Mouse (Mus musculus): ENCODE measurements around the gene Vmn1r1.

The Vmn1r1 gene

DNA sequence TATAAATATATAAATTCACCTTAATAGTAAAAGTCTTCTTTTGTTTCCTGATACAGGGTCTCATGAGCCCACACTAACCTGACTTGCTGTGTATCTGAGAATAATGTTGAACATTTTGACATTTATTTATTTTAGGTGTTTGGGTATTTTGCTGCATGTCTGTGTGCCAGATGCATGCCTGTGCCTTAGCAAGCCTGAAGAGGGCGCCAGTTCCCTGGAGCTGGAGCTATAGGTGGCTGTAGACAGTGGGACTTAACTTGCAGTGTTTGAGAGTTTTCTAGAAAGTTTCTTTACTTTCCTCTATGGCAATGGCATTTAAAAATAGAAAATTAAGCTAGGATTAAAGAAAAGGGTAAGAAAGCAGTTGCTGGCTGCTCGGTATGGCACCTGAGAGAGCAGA is 33.5 kb downstream of the Vmn1r1 start:
- no peak for DNase-seq

DNA sequence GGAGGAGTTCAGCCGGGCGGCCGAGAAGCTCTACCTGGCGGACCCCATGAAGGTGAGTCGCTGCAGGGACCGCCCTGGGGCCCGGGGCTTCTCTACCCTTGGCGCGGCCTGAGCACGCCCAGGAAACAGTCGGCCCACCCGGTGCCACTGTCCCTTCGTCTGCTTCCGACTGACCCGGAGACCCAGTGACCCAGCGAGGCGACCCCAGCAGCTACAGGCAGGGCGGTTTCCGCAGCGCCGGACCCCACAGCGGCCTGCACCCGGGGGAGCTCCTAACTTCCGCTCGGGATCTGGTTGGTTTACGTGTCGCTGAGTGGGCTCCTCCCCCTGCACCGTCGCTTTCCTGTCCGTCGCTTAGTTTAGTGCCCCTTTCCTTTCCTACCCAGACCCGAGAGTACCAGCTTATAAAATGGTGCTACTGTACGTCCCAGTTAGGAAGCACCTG is 39.3 kb downstream of the Vmn1r1 start:
- DNase-seq = peak; percentile 84

GRCm38 (mm10) chr1:182124506-182124905 is 39.8 kb downstream of the Vmn1r1 start, which contains the start of gene Srp9:
TSS of gene Srp9 (plus strand) at chr1:182124737.
- peak; percentile 98 for DNase-seq

GRCm38 (mm10) chr1:182122413-182122812 is 41.9 kb downstream of the Vmn1r1 start:
- no peak for DNase-seq

- DNase-seq = no peak
Measured at GRCm38 (mm10) chr1:182115651-182116408, 48.5 kb downstream of the Vmn1r1 start.

GRCm38 (mm10) chr1:182115197-182115596 is 49.1 kb downstream of the Vmn1r1 start:
- DNase-seq = no peak

DNA sequence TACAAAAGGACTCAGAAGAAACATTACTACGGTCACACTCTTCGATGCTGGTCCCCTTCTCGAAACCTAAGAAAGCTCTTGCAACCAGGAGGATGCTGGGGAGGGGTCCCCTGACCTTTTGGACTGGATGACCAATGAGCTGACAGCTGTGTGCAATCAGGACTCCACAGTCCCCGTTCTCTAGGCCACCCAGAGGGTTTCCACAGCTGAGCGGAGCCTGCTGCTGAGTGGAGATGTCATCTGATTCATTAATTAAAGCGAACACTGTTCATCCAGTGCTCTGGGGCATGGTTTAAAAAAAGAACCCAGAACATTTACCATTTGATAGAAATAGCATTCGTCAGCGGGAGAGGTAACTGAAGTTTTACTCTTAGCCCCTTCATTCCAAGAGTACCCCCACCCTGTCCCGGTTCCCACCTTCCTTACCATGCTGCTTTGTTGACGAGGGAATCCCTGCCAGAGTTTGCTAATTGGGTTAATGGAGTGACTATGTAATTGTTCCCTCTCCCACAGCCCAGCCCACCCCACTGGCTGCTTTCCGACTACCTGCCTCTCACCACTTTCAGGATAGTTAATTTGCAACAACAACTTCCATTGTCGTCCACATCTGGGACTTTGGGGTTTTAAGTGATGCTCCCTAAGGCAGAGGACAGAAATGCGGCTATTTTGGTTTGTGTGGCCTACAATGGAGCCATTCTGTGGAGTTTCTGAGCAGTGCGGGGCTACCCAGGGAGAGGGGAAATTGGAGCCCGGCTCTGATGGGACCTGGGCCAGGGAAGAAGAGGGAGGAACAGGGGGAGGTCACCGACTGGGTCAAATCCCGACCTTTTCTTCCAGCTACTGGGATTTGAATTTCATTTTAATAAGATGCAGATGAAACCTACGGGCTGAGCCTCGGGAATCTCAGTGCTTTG is 50.4 kb downstream of the Vmn1r1 start:
- no peak for DNase-seq

DNA sequence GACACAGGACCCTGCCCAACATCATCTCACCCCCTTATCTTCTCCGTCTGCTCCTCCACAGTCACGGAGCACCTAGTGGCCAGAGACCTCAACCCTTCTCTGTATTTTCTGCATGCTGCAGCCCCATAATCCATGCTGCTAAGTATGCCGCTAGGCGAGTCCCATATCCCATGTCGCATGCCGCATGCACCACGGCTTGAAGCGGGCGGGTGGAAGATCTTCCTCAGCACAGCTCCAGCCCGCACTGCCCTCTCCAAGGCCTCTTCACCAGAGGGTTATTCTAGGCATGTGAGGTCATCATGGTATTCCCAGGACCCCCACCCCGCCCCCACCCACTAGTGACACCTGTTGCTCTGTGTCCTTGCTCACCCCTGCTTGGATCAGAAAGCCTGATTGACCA is 51.2 kb downstream of the Vmn1r1 start:
- no peak for DNase-seq

DNA sequence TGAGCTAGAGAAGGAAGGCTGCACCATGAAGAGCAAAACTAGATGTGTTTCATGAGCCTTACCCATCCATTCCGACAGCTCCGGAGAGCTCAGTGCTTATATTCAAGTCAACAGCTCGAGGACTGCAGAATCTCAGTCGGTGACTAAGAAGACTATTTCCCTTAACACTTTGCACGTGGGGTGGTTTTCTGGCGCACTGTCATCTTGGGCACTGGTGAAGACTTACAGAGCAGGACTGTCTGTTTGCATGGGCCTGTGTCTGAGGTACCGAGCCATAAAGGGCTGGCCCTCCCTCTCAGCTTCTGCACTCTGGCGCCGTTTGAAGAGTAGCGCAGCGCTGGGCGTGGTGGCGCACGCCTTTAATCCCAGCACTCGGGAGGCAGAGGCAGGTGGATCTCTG is 51.9 kb downstream of the Vmn1r1 start:
- no peak for DNase-seq

GRCm38 (mm10) chr1:182111386-182112317 is 52.6 kb downstream of the Vmn1r1 start:
- DNase-seq = no peak

GRCm38 (mm10) chr1:182110708-182111385 is 53.4 kb downstream of the Vmn1r1 start:
- no peak for DNase-seq

DNA sequence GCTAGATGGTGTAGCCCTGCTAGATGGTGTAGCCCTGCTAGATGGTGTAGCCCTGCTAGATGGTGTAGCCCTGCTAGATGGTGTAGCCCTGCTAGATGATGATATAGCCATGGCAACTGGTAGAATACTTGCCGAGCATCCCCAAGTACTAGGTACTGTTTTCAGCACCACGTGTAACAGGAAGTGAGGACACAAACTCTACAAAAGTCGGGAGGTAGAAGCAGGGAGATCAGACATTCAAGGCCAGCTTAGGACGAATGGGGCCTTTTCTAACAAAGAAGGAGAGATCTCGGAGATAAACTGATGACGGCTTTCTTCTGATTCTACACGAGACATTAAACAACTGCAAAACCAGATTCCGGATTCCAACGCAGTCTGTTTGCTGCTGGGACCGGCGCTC is 54.1 kb downstream of the Vmn1r1 start:
- DNase-seq = no peak

- DNase-seq = no peak
Measured at GRCm38 (mm10) chr1:182108397-182109099, 55.7 kb downstream of the Vmn1r1 start.

DNA sequence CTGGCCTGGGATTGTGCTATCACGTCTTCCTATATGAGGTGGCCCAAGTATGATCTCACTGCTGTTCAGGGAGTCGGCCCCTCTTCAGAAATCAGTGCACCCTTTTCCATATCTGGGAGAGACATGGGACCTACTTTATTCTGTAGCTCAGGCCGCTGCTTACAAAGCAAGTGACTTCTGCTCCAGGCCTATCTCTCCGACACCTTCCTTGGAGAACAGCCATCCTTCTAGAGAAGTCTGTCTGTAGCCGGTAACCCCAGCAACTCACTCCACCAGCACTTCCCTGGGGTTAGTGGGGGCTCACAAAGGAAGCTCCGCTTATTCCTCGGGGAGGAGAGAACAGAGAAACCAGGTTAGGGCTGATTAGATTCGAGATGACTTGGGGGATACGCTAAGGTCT is 57.0 kb downstream of the Vmn1r1 start:
- DNase-seq = no peak

DNA sequence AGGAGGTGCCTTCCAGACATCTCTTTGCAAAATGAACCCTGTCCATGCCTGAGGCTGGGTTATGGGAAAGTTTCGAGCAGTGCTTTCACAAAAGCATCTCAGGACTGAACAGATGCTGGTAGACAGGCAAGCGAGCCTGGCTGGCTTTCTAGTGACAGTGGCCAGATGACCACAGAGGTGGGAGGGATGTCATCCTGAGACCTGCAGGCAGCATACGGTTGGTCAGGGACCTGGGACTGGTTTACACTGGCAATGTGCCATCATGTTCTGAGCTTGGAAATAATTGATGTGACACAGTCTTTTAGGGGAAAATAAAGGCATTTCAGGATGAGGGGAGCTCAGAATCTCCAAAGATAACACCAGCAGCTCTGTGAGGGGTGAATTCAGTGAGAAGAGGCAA is 59.3 kb downstream of the Vmn1r1 start:
- no peak for DNase-seq
